Mouse (Mus musculus) hindbrain, embryonic 15.5 days (tissue): ENCODE measurements at regions not wholly inside any gene's neighbourhood (a gene's known extent, or its start where the extent isn't known, plus 50 kb on each side); places are given as distances from the start of the nearest gene placed in this dataset.
"Not testable (repeated sequence)": the region's sequence is repeated elsewhere in the genome, so short reads cannot be mapped to it uniquely, and the experiment has no call there.

Experiments used
- ATAC-seq: fragments of 200-750 bp; cut with Nextera tagmentation; 2 replicates; pipeline ENCODE4 v1.8.0; 2017; ENCODE audit warnings: low read depth, moderate number of reproducible peaks, moderate TSS enrichment; ENCODE audit not compliant: low FRiP score
- H3K27ac ChIP-seq: fragments of 300-500 bp; sonication (generic); replicated peaks from 2 replicates; pipeline ENCODE4 v1.5.1; 2015; ENCODE audit warnings: mild to moderate bottlenecking, inconsistent platforms
- H3K27me3 ChIP-seq: fragments of 300-500 bp; sonication (generic); 2 replicates; pipeline ENCODE4 v1.6.1; 2015; ENCODE audit warnings: control low read depth, inconsistent platforms
- H3K36me3 ChIP-seq: fragments of 300-500 bp; sonication (generic); 2 replicates; pipeline ENCODE4 v1.6.1; 2015; ENCODE audit warnings: control low read depth, inconsistent platforms
- H3K4me1 ChIP-seq: fragments of 300-500 bp; sonication (generic); replicated peaks from 2 replicates; pipeline ENCODE4 v1.6.1; 2015; ENCODE audit warnings: control low read depth, inconsistent platforms
- H3K4me2 ChIP-seq: fragments of 300-500 bp; sonication (generic); 2 replicates; pipeline ENCODE4 v1.6.1; 2015; ENCODE audit warnings: moderate library complexity, mild to moderate bottlenecking, inconsistent platforms
- H3K4me3 ChIP-seq: fragments of 300-500 bp; sonication (generic); 2 replicates; pipeline ENCODE4 v1.5.1; 2015; ENCODE audit warnings: mild to moderate bottlenecking, inconsistent platforms
- H3K9ac ChIP-seq: fragments of 300-500 bp; sonication (generic); 2 replicates; pipeline ENCODE4 v1.6.1; 2015; ENCODE audit warnings: inconsistent platforms
- H3K9me3 ChIP-seq: fragments of 300-500 bp; sonication (generic); 2 replicates; pipeline ENCODE4 v1.6.1; 2016; ENCODE audit warnings: control low read depth, inconsistent platforms
- WGBS: fragments of 180-500 bp; shearing (Covaris S2); methylation state at CpG from one replicate; pipeline ENCODE4 v1.1.7; 2015; 5-methylcytosine and 5-hydroxymethylcytosine counted together

DNA sequence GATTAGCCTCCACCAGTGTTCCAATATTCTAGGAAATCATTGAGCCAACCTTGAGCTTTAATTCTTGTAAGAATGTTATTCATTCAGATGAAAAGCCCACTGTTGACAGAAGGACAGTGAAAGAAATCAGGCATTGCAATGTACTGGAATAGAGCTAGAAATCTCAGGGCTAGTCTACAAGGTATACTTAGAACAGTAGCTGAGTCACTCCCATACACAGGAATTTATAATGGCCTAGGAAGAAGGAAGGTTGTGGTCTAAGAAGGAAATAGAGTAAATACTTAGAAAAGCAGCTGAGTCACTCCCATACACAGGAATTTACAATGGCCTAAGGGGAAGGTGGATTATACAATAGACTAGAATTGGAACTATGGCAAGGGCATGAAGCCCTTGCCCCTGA, 174.6 kb downstream of the Fam181b start:
- H3K27ac ChIP-seq, H3K36me3 ChIP-seq, H3K27me3 ChIP-seq, ATAC-seq, H3K9me3 ChIP-seq, H3K4me2 ChIP-seq, H3K4me1 ChIP-seq, H3K9ac ChIP-seq, H3K4me3 ChIP-seq: not testable (repeated sequence)

DNA sequence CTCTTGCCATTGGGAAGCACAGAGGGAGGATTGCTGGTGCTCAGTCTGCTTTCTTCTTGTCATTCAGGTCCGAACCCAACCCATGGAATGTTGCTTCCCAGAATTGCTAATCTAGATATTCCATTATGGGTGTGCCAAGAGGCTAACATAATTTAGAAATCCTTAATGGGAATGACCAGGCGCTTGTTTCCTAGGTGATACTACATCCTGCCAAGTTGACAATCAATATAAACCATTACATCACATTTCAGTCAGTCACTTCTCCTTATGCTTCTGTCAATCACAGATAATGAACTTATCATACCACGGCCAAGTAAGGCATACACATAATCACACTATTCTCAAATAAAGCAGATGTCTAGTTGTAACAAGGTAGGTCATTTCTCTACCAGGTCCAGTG, 206.1 kb downstream of the Fam181b start:
- no peak for ATAC-seq
- no peak overlapping the region for H3K4me2 ChIP-seq
- 70% methylated on average over 3 of the region's 3 CpGs for WGBS
- no peak overlapping the region for H3K9ac ChIP-seq
- H3K27ac ChIP-seq = no peak overlapping the region
- no peaks in the 10 kb centered on the region for H3K4me1 ChIP-seq
- H3K27me3 ChIP-seq = no peaks in the 10 kb centered on the region
- no peaks in the 10 kb centered on the region for H3K36me3 ChIP-seq
- H3K9me3 ChIP-seq = no peaks in the 10 kb centered on the region
- H3K4me3 ChIP-seq = no peak overlapping the region

DNA sequence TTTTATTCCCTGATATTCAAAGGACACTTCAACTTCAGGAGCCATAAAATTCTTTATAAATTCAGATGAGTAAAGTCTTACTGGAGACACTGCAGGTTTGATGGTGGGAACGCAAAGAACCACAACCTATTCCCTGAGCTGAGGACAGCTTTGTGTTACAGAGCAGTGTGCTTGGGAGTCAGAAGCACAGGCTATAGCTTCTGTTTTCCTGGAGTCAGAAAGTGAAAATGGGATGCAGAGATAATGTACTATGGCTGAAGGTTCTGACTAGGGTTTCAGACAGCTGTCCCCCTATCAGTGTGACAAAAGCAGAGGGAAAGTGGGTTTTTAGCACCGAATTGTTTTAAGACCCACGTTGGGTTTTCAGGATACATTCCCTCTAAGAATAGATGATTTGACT, 211.8 kb downstream of the Fam181b start:
- Histone ChIP-seq H3K27me3 (no peaks in the 10 kb centered on the region), H3K27ac (no peak overlapping the region), H3K9me3 (no peaks in the 10 kb centered on the region), H3K4me3 (no peak overlapping the region), H3K4me2 (no peak overlapping the region), H3K9ac (no peak overlapping the region), H3K36me3 (no peaks in the 10 kb centered on the region), H3K4me1 (no peaks in the 10 kb centered on the region)
- ATAC-seq = no peak
- WGBS = 73% methylated on average over 3 of the region's 3 CpGs

DNA sequence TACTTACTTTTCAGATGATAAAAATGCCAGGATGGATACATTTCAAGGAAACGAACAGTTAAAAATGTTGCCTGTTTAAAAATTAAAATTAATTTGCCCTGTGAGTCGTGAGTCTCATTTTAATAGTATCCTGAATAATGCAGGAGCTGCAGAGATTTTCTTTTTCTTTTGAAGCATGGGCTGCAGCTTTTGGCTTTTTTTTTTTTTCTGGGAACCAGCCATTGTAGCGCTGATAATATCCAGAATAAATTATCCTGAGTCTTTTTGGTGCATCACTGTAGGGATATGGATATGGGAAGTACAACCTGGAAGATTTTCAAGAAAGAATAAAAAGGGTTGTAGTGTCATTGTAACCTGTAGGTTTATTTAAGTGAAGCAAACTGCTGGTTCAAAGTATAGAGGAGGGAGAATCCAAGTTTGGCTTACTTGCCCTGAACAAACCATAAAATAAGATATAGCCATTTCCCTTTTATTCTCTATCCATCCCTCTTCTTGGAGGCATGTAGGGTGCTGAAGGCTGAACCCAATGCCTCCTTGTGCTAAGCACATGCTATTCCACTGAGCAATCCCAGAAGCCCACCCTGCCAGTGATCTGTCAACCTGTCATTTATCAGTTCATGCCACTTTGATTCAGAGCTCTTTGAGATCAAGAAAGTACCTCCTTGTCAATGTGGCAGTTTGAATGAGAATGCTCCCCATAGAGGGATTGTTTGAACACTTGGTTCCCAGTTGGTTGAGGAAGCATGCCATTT, 212.5 kb downstream of the Fam181b start:
- Histone ChIP-seq H3K4me2 (no peak overlapping the region), H3K27ac (no peak overlapping the region), H3K27me3 (no peaks in the 10 kb centered on the region), H3K9ac (no peak overlapping the region), H3K4me1 (no peaks in the 10 kb centered on the region), H3K9me3 (no peaks in the 10 kb centered on the region), H3K36me3 (no peaks in the 10 kb centered on the region), H3K4me3 (no peak overlapping the region)
- no peak for ATAC-seq
- WGBS = 43% methylated on average over 3 of the region's 3 CpGs

DNA sequence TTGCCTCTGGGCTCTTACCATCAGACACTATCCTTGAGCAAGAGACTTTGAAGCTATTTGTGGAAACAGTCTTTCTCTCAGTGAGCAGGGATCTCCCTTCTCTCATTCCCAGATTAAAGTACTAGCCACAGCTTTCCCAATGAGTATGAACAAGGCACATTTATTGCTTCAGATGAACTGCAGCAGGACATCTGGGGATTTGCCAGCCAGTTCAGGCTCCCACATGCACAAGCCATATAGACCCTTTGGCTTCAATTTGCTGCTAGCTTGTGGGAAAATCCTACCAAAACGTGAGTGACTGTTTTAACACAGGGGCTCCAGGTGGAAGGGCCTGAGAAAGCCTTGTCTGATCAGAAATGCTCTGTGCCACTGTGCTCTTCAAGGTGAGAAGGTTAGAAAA, 233.1 kb downstream of the Fam181b start:
- no peak for ATAC-seq
- Histone ChIP-seq H3K27me3 (no peaks in the 10 kb centered on the region), H3K4me1 (no peaks in the 10 kb centered on the region), H3K4me2 (no peak overlapping the region), H3K27ac (no peak overlapping the region), H3K4me3 (no peak overlapping the region), H3K36me3 (no peaks in the 10 kb centered on the region), H3K9me3 (no peaks in the 10 kb centered on the region), H3K9ac (no peak overlapping the region)
- 41% methylated on average over 1 of the region's 1 CpGs for WGBS

DNA sequence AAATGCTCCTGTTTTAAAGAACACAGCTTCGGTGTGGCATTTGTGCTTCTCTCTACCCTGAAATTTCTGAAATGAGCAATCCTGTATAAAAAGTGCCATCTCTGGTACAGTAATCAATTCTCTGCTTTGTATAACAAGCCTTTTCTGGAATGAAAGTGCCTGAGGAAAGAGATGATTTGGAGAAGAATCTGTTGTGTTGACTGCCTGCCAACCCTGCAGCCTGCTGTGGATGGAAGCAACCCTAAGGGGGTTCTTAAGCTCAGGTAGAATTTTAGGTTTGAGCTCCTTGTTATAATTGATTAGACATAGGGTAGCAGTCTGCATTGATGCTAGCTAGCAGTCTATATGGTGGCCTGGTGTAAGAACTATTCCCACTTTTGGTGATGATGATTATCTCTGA, 251.7 kb downstream of the Fam181b start:
- Histone ChIP-seq H3K27me3 (no peaks in the 10 kb centered on the region), H3K4me1 (no peaks in the 10 kb centered on the region), H3K9ac (no peak overlapping the region), H3K9me3 (no peaks in the 10 kb centered on the region), H3K4me3 (no peak overlapping the region), H3K4me2 (no peak overlapping the region), H3K36me3 (no peaks in the 10 kb centered on the region), H3K27ac (no peak overlapping the region)
- no peak for ATAC-seq
- WGBS = 95% methylated on average over 1 of the region's 1 CpGs

DNA sequence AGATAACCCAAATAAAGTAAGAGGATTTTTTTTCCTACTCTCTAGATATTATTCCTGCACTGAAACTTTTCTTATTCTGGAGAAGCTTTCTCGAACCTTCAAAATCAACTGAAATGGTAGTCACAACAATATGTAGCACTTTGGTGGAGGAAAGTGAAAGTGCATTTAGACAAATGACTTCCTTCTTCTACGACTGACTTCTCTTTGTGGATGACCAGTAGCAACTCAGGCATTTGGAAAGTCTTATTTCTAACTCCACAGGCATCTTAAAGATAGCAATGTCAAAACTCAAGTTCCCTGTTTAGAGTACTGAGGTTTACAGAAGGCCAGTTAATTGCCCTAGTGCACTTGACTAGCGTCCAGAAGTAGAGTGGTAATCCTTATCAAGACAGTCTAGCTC, 252.5 kb downstream of the Fam181b start:
- Histone ChIP-seq H3K4me3 (no peak overlapping the region), H3K9me3 (no peaks in the 10 kb centered on the region), H3K27me3 (no peaks in the 10 kb centered on the region), H3K9ac (no peak overlapping the region), H3K4me2 (no peak overlapping the region), H3K27ac (no peak overlapping the region), H3K4me1 (no peaks in the 10 kb centered on the region), H3K36me3 (no peaks in the 10 kb centered on the region)
- 81% methylated on average over 3 of the region's 3 CpGs for WGBS
- no peak for ATAC-seq

DNA sequence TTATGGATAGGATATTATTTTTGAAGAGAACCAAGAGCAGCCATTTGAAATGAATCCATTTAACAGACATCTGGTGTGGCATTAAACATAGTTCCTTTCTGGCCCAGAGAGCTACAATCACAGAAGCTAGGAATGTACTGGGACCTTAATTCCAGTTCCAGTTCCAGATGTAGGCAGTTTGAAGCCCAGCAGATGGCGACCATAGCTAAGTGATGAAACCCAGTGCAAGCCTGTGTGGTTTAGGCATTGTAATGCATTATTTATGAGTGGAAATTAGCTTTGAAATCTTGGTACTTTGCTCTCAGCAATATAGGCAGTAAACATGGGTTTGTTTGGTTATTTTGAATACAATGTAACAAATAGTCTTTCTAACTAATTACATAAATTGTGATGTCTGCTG, 256.8 kb downstream of the Fam181b start:
- 22% methylated on average over 1 of the region's 1 CpGs for WGBS
- Histone ChIP-seq H3K27me3 (no peaks in the 10 kb centered on the region), H3K4me2 (no peak overlapping the region), H3K4me1 (no peaks in the 10 kb centered on the region), H3K9me3 (no peaks in the 10 kb centered on the region), H3K36me3 (no peaks in the 10 kb centered on the region), H3K27ac (no peak overlapping the region), H3K9ac (no peak overlapping the region), H3K4me3 (no peak overlapping the region)
- peak; percentile 75; the same call in 1 of the 2 replicates for ATAC-seq
